Mouse (Mus musculus) kidney, adult 11 months (tissue): ENCODE measurements at regions not wholly inside any gene's neighbourhood (a gene's known extent, or its start where the extent isn't known, plus 50 kb on each side); places are given as distances from the start of the nearest gene placed in this dataset.
A peak's percentile ranks its signal among the peaks of the same experiment; 100 is the strongest.

Experiments
- DNase-seq: peaks from one replicate; pipeline ENCODE4 v3.0.0; 2022

DNA sequence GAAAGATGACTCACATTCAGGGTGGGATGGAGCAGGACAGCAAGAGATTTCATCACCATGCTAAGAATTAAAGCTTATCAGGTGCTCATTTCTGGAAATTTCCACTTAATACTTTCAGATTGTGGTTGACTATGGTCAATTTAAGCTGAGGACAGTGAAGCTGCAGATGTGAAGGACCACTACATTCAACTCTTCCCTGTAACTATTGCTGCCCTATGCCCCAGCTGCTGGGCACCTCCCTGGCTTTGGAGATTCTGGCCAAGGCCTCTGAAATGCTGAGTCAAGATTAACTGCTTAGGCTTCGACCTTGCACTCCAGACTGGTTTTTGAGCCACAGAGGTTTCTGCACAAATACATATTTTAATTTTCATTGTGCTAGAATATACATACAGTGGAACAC is 140.4 kb upstream of the Grik3 start:
- DNase-seq, result no peak

- DNase-seq, result no peak
Observed at GRCm38 (mm10) chr4:125339056-125339455, 151.4 kb upstream of the Grik3 start.

DNA sequence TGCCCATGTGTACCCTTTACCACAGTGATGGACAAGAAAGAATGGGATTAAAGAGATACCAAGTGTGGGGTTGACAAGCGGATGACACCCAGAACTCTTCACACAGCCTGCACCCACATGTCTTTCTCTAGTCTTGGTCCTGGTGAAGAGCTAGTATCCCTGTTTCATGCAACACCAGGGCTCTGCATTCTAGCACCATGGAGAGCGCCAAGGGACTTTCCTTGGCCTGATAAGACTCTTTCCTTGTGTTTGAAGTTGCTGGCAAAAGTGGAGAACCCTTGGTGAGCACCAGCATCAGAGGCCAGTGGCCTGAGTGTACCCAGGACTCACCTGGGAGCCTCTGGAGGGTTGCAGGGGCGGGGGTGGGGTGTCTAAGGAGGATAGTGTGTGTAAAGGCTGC is 161.7 kb upstream of the Grik3 start:
- no peak for DNase-seq

DNA sequence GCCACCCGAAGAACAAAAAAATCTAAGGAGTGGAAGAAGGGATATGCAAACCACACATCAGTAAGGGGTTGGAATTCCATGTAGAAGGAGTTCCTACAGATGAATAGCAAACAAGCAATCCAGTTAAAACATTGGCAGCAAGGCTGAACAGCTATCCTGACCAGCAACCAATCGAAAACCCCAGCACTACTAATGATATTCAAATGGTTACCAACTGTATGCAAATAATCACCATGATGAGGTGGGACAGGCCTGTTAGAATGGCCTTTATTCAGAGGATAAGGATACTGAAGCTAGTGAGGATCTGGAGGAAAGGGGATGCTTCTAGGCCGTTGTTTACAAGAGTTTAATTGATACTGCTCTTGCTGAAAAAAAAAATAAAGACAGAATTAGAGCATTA is 166.0 kb upstream of the Grik3 start:
- DNase-seq, result no peak

- no peak for DNase-seq
Observed at GRCm38 (mm10) chr4:125319343-125319742, 171.2 kb upstream of the Grik3 start.

GRCm38 (mm10) chr4:125318293-125318692 is 172.2 kb upstream of the Grik3 start:
- no peak for DNase-seq

DNA sequence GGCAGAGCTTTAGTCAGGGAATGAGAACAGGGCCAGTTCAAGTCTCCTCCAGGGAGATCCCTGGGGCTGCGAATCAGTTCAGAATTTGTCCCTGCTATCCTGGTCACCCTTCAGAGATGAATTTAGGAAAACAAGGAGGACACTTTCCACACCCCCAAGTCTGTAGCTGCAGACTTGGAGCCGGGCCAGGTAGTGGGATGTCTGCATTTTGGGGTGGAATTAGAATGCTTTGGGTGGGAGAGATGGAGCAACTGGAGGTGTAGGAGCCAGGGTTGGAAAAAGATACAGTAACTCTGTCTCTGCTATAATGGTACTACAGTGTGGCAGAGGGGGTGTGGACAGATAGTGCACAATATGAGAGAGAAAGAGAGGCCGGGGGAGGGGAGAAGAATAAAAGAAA is 173.6 kb upstream of the Grik3 start:
- no peak for DNase-seq

GRCm38 (mm10) chr4:125315818-125316217 is 174.7 kb upstream of the Grik3 start:
- no peak for DNase-seq

GRCm38 (mm10) chr4:125313892-125314291 is 176.6 kb upstream of the Grik3 start:
- DNase-seq, result no peak

GRCm38 (mm10) chr4:125313252-125313651 is 177.2 kb upstream of the Grik3 start:
- DNase-seq, result no peak

DNA sequence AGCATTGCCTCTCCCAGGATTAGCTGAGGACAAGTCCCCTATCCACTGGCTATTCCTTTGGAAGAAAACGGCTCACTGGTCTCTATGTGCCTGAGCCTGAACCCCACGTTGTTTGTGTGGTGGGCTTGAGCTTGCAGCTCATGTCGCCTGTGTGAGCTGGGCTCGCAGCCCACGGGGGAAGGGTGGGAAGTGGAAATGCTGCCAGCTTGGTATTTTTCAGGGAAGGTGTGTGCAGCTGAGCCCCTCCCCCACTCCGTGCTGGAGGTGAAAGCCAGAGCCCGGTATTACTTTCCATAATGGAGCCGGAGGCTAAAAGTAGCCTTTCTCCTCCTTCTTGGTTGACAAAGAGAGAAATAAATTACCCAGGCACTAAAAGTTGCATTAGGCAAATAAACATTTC is 180.5 kb upstream of the Zc3h12a start:
- no peak for DNase-seq

DNA sequence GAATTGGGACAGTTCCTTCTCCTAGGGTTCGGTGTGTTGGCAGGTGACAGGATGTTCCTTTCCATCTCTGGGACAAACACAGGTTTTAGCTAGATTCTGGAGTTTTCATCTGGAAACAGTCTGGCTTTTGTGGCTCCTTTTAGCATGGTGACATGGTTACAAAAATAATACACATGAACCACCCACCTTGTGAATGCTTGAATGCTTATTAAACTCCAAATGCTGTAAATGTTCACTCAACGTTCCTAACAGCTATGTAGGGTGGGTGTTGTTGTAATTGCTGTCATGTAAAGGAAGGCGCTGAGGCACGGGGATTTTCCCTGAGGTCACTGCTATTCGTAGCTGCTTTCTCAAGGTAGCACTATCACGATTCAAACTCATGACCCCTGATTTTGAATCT is 178.1 kb upstream of the Zc3h12a start:
- no peak for DNase-seq

DNA sequence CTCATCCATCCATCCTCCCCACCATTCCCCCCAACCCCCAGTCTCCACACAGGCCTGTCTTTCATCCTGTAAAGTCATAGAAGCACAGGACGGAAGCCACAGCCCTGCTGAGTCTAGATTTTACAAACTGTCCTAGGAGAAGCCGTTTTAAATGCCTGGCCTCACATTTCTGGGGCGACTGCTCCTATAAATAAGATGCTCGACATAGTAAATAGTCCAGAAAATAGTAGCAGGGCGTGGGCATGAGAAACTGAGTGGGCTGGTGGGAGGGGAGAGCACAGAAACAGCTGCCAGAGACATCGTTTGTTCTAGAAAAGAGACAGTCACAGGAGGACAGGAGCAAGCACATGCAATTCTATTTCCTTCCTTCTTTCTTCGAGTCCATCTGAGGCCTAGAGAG is 175.0 kb upstream of the Zc3h12a start:
- DNase-seq, result no peak

GRCm38 (mm10) chr4:125300503-125301457 is 173.1 kb upstream of the Zc3h12a start:
- peak; percentile 11 for DNase-seq

DNA sequence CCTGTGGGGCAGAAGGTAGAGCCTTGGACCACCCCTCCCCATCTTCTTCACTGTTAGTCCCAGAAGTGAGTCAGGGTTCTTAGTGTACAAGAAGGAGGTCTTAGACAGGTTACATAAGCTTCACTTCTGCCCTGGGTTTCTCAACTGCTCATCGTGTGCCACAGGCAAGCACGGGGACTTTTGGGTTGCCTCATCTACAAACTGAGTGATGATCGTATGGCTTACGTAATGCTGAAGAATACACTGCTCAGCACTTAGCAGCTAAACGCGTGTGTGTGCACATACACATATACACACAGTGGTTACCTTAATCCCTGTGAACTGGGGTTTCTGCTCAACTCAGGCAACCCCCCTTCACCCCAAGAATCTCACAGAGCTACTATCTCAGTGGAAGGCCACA is 163.1 kb upstream of the Zc3h12a start:
- DNase-seq, result no peak

GRCm38 (mm10) chr4:125289709-125290108 is 162.1 kb upstream of the Zc3h12a start:
- no peak for DNase-seq

GRCm38 (mm10) chr4:125289031-125289449 is 161.4 kb upstream of the Zc3h12a start:
- DNase-seq, result no peak

DNA sequence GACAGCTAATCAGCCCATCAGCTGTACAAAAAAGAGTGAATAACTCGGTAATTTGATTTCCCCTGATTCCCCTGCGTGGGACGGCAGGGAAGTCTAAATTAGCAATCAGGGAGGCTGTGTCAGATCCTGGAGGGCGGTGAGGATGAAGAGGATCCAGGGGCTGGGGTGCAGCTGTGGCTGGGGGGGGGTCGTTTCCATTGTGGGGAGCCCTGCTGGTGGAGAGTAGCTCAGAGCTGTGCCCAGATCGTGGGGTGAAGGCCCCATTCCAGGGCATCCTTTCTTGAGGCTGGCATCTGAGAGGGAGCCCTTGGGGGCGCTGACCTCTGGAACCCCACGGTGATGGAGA is 155.3 kb upstream of the Zc3h12a start:
- DNase-seq, result no peak

GRCm38 (mm10) chr4:125282154-125282973 is 154.7 kb upstream of the Zc3h12a start:
- peak; percentile 7 for DNase-seq

DNA sequence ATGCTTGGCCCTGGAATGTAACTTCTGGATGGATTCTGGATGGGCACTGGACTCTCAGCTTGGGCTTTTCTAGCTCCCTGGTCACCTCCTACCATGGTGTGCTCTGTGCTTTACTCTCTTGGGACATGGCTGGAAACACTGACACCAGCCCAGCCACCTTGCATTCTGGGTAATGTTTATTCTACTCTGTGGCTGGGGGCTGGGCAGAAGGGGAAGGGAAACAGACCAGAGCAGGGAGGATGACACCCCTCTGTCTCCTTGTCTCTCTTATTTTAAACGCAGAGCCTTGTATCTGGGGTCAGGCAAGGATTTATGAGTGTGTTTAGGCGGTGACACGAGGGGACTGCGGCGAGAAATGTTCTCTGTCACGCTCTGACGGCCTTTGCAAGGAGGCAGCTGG is 151.5 kb upstream of the Zc3h12a start:
- no peak for DNase-seq

- DNase-seq, result no peak
Observed at GRCm38 (mm10) chr4:125276861-125277260, 149.2 kb upstream of the Zc3h12a start.

DNA sequence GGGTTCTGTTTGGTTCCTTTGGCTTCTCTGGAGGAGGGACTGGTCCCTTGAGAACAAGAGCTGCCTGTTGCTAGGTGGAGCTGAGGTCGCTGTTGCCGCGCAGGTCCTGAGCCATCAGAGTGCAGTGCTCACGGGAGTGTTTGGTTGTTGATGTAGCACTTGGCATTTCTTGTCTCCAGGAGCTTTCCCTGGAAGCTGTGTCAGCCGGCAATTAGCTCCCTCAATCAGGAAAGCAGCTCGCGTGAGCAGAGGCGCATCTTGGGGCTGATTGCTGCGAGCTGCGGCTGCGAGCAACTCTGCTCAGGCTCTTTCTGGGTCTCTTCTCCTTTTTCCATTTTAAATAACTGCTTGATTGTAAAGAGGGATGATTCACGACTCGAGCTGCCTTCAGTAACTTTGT is 147.6 kb upstream of the Zc3h12a start:
- no peak for DNase-seq

DNA sequence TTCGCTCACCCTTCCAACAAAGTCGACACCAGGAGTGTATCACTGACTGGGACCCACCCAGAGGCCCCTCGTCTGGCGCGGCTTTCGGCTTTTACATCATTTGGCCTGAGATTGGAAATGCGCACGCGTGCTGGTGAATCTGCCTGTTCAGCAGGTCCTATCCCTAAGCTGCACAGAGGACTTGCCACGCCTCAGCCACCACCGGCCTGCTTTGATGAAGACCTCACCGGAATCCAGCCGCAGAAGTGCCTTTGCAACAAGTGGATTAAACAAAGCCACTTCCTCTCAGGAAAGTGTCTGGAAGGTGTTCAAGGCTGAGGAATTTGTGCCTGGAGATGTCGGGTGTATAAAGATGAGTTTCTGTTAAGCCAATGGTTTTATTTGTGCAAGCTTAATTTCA is 143.3 kb upstream of the Zc3h12a start:
- no peak for DNase-seq

DNA sequence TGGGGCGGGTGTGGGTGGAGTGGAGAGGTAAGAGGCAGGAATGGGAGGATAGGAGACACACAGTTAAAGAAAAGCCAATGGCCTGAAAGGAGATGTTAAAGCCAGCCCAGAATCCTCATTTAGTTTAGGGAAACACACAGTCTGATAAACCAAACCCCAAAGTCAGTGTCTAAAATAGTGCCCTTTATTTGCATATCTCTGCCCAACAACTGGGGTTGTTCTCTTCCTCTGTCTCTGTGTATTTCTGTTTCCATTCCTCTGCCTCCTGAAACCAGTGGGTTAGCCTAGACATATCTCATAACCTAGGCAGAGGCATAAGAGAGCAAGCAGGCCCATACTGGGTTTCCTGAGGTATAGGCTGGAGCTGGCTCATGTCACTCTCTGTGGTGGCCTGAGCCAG is 138.6 kb upstream of the Zc3h12a start:
- no peak for DNase-seq
